Mouse (Mus musculus) stomach, postnatal 0 days (tissue): ENCODE data around the gene Wnt7a.

Source experiments
- CTCF ChIP-seq: IDR thresholded peaks from 2 replicates; pipeline ENCODE4 v1.5.1; 2016; ENCODE audit warnings: antibody characterized with exemption, low read depth, mild to moderate bottlenecking, moderate library complexity
- EP300 ChIP-seq: optimal IDR thresholded peaks from 2 replicates; pipeline ENCODE3; 2016; ENCODE audit warnings: antibody characterized with exemption

DNA sequence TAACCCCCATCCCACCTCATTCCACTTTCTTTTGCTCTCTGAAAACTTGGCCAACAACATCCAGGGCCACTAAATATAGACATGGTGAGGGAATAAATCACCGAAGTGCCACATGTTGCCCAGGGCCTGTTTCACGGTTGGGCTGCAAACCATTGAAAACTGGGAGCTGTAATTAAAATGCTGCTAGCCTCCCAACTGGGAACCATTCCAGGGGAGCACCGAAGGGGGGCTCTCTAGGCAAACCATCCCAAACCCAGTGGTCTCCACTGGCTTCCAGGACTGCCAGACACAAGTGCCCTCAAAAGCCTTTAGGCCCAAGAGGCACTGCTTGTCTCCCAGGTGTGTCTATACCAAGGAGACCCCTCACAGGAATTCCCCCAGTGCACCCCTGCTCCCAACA is 31.9 kb downstream of the Wnt7a start:
- TF ChIP-seq CTCF: no peak
- no peak for TF ChIP-seq EP300
